Mouse (Mus musculus): ENCODE results near the gene Emc9. TPM values are rescaled to one million over a fixed set of nuclear protein-coding genes. Genes with fewer than 3 reads are reported as not detected.

Gene Emc9
- 5.0 TPM in 2 replicates for total RNA-seq (2017)

GRCm38 (mm10) chr14:55584702-55585565 is at the start of gene Emc9:
TSS of gene Emc9 (minus strand) at chr14:55585302.
- peak; percentile 76 for ATAC-seq (ENCODE audit: extremely low read depth, insufficient number of reproducible peaks, low FRiP score, poor library complexity, severe bottlenecking)

GRCm38 (mm10) chr14:55629312-55629711 is 44.2 kb upstream of the Emc9 start:
- ATAC-seq (ENCODE audit: extremely low read depth, insufficient number of reproducible peaks, low FRiP score, poor library complexity, severe bottlenecking): peak; percentile 70

- ATAC-seq (ENCODE audit: extremely low read depth, insufficient number of reproducible peaks, low FRiP score, poor library complexity, severe bottlenecking): no peak
Observed at GRCm38 (mm10) chr14:55628077-55628827, 43.1 kb upstream of the Emc9 start.

- ATAC-seq (ENCODE audit: extremely low read depth, insufficient number of reproducible peaks, low FRiP score, poor library complexity, severe bottlenecking): no peak
Observed at GRCm38 (mm10) chr14:55618486-55619195, 33.5 kb upstream of the Emc9 start.

DNA sequence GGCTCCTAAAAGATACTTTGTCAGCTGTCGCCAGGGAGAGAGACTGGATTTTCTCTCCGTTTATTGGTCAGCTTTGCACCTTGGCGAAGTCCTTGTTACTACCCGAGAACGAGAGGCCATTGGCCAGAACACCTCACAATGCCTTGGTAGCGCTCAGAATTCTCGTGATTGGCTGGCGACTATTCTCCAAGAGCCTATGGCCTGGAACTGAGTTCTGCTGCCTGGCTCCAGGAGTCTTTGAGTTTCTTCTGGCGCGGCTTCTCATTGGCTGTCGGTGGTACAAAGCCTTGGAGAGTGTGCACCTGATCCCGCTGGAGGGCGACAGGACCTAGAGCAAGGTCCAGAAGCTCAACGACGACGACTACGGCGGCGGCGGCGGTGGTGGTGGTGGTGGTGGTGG is 32.7 kb upstream of the Emc9 start, which contains the start of gene Rec8:
TSS of gene Rec8 (plus strand) at position 216 of the 400 bp plus-strand sequence.
- ATAC-seq (ENCODE audit: extremely low read depth, insufficient number of reproducible peaks, low FRiP score, poor library complexity, severe bottlenecking): peak; percentile 40; the same call in 1 of the 2 replicates

DNA sequence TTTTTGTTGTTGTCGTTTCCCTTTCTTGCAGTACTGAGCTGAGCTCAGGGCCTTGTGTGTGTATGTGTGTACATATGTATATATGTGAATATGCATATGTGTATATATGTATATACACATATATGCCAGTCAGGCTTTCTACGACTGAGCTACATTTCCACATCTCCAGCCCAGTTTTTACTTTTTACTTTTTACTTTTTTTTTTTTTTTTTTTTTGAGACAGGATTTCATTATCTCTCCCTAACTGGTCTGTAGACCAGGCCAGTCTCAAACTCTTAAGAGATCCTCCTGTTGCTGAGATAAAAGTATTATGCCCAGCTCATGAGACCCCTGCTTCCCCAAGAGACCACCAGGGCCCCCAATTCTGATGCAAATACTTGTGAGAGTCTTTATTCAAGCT is 31.7 kb upstream of the Emc9 start:
- no peak for ATAC-seq (ENCODE audit: extremely low read depth, insufficient number of reproducible peaks, low FRiP score, poor library complexity, severe bottlenecking)

DNA sequence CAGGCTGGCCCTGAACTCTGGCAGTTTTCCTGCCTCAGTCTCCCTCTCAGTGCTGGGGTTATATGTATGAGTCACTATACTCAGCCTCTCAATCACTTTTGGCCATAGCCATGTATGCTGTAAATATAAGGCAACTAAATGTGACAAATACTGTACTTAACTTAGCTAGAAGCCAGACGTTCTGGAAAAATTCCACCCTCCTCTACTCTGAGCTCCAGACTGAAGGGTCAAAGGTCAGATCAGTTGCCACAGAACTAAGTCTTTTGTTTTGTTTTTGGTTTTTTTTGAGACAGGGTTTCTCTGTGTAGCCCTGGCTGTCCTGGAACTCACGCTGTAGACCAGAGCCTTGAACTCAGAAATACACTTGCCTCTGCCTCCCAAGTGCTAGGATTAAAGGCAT is 30.8 kb upstream of the Emc9 start:
- ATAC-seq (ENCODE audit: extremely low read depth, insufficient number of reproducible peaks, low FRiP score, poor library complexity, severe bottlenecking): no peak

- no peak for ATAC-seq (ENCODE audit: extremely low read depth, insufficient number of reproducible peaks, low FRiP score, poor library complexity, severe bottlenecking)
Observed at GRCm38 (mm10) chr14:55614565-55615178, 29.6 kb upstream of the Emc9 start.

DNA sequence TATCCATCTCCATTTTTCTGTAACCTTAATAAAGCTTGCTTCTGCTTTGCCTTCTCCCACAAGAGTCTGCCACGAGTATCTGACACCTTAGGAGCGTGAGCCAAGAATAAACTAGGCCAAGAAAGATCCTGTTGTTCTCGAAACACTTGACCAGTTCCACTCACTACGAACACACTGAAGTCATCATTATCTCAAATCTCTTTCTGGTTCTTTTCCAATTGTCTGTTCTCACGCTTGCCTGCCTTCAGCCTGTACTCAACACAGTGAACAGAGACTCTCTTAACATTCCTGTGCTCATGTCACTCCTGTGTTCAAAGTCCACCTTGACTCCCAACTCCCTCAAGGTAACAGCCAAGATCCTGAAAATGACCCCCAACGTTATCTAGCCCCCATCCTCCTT is 28.2 kb upstream of the Emc9 start:
- ATAC-seq (ENCODE audit: extremely low read depth, insufficient number of reproducible peaks, low FRiP score, poor library complexity, severe bottlenecking): no peak

GRCm38 (mm10) chr14:55608339-55608738 is 23.2 kb upstream of the Emc9 start:
- no peak for ATAC-seq (ENCODE audit: extremely low read depth, insufficient number of reproducible peaks, low FRiP score, poor library complexity, severe bottlenecking)

DNA sequence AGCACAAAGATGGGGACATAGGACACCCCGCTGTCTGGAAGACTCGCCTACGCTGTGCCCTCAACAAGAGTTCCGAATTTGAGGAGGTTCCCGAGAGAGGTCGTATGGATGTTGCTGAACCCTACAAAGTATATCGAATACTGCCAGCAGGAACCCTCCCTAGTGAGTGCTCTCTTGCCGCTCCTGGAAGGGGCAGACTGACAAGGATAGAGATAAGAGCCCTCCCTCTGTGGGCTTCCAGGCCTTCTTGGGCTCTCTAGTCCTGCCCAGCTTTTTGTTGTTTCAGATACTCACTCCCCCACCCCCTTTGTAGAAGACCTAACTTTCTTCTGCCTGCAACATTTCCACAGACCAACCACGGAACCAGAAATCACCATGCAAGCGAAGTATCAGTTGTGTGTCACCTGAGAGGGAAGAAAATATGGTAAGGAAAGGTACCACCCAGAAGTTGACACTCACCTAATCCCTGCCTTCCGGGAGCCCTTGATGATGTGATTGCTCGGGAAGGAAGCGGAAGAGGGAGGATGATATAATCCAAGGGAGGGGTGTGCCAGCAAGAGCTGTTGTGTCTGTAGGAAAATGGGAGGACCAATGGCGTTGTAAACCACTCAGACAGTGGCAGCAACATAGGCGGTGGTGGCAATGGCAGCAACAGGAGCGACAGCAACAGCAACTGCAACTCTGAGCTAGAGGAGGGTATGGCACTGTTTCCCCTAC is 20.8 kb upstream of the Emc9 start:
- ATAC-seq (ENCODE audit: extremely low read depth, insufficient number of reproducible peaks, low FRiP score, poor library complexity, severe bottlenecking): no peak

- no peak for ATAC-seq (ENCODE audit: extremely low read depth, insufficient number of reproducible peaks, low FRiP score, poor library complexity, severe bottlenecking)
Observed at GRCm38 (mm10) chr14:55604823-55605222, 19.7 kb upstream of the Emc9 start.

DNA sequence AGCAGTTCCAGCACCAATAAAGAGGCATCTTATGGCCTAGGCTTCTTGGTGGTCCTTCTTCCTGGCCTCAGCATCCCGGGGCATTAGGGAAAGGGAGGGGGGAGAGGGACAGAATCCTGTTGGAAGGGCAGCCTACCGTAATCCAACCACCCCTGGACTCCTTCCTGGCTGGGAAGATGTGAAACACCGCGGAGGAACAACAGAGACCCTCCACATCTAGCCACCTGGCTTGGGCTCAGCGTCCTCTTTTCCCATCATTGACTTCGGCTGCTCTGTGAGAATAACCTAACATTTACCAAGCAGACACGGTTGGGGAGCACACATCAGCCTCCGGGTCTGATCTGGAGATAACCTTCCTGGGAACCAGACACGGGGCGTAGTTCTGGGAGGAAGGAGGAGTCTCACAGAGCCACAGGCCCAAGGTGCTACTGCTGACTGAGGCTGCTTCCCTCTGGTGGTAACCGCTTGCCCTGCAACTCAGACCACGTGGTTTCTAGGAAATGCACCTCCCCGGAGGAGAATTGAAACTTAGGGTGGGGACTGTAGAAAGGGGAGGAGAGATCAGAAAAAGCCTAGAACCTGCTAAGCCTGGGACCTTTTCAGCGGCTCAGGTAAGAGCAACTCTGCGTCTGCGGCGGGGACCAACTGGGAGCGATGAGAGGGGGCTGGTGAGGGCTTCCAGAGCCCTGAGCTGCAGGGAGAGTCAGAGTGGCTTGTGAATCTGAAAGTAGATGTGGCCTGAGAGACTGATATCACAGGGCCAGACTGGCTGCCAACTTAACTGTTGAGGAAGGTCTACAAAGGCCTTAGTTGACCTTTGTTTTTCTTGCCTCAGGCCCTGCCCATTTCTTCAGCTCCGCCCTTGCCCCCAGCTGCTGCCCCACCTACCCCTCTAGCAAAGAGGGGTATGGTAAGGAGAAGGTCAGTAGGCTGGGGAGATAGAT is 18.8 kb upstream of the Emc9 start:
- ATAC-seq (ENCODE audit: extremely low read depth, insufficient number of reproducible peaks, low FRiP score, poor library complexity, severe bottlenecking): peak; percentile 90

DNA sequence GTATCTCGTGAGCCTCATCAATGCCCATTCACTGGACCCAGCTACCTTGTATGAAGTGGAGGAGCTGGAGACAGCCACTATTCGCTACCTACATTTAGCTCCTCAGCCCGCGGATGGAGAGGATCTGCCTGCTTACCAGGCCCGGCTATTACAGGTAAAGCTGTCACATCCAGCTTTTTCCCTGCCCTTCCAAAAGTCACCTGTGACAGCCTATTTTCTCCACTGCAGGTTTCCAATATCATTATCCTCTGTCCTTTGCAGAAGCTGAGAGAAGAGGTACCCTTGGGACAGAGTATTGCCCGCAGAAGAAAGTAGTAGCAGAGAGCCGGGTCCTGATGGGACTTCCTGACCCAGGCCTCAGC is 18.1 kb upstream of the Emc9 start, which contains the start of gene Irf9:
TSS of gene Irf9 (plus strand) at position 301 of the 362 bp plus-strand sequence.
- no peak for ATAC-seq (ENCODE audit: extremely low read depth, insufficient number of reproducible peaks, low FRiP score, poor library complexity, severe bottlenecking)

DNA sequence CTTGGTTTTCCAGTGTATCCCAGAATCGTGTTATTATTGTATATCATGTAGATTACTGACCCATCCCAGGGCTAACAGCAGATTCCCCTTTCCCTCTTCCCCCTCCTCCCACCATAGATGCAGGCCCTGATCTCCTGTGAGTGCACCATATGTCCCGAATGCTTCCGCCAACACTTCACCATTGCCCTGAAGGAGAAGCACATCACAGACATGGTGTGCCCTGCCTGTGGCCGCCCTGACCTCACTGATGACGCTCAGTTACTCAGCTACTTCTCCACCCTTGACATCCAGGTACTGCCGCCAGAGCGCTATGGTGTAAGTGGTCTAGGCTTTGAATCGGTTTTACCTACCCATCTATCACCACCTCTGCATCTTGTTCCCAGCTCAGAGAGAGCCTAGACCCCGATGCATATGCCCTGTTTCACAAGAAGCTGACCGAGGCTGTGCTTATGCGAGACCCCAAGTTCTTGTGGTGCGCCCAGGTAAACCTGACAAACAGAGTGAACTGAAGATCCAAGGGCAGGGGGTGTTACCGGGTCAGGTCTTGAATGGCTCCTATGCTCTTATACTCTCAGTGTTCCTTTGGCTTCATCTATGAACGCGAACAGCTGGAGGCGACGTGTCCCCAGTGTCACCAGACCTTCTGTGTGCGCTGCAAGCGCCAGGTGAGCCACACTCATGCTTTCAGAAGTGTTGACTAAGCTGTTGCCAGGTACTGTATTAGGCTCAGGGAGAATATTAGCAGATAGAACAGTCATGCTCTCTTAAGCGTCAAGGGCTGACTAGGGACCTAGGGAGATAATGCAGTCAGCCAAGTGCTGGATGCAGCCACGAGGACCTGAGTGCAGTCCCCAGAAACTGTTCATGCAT is 13.7 kb upstream of the Emc9 start:
- ATAC-seq (ENCODE audit: extremely low read depth, insufficient number of reproducible peaks, low FRiP score, poor library complexity, severe bottlenecking): no peak

- no peak for ATAC-seq (ENCODE audit: extremely low read depth, insufficient number of reproducible peaks, low FRiP score, poor library complexity, severe bottlenecking)
Observed at GRCm38 (mm10) chr14:55596036-55596690, 11.1 kb upstream of the Emc9 start.

Data from neutrophil, adult 5-6 weeks (primary cell).